Mouse (Mus musculus) kidney, adult 8-10 months (tissue): Measurements from ENCODE around the gene Fpgs.
A peak's percentile ranks its signal among the peaks of the same experiment; 100 is the strongest.

Source experiments
- DNase-seq, 2 experiments: peaks; one replicate each; pipeline ENCODE4 v3.0.0; 2022

Gene Fpgs

GRCm38 (mm10) chr2:32665853-32666252 lies 38.1 kb downstream of the Fpgs start:
- DNase-seq, result no peak

DNA sequence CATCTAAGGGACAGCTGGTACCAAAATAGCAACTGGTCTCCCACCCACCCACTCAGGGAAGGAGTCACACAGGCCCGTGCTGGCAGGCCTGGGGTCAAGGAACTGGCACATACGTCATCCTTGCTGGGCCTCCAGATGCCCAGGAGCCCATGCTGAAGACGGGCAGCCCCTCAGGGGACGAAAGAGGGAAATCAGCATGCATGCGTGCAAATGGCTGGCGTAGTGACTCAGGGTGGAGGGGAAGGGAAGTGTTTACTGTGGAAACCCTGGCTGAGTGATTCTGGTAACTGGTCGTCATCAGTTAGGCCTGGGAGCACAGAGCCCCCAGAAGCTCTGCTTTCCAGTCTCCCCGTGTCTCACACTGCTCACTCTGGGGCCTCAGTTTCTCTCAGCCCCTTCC lies 38.6 kb downstream of the Fpgs start:
- no peak for DNase-seq

- no peak for DNase-seq
Measured at GRCm38 (mm10) chr2:32662291-32662690, 41.7 kb downstream of the Fpgs start.

GRCm38 (mm10) chr2:32661509-32662107 lies 42.3 kb downstream of the Fpgs start:
- DNase-seq, result peak; percentile 71 to 83

DNA sequence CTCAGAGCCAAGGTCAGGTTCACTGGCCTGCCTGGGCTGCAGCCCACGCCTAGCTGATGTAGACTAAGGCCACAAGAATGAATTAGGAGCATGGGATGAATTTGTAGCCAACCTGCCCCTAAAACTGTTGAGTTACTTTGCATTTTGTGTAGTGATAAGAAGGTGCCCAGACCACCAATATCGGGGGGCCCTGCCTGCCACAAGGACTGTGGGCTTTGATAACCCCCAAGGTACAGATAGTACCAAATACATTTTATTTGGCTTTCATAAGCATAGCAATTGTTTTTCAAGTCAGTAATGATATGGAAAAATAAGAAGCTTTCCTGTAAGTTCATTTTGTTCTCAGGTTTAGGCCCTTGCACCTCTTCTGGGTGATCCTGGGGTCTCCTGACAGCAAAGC lies 45.1 kb downstream of the Fpgs start:
- no peak for DNase-seq

DNA sequence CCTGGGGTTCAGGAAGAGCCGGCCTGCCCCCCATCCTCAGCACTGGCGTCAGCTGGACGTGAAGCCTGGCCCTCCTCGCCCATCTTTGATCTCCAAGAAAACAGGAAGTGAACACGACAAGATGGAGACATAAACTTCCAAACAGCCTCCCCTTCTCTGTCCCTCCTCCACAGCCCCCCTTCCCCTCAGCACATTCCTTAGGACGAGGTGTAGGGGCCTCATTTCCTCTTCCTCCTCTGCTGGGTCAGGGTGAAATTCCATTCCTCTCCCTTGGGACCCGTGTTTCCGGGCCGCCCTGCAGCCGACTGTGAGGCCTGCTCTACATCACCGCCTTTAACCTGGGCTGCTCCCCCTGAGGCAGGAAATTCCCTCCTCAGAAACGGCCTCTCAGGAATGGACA lies 48.1 kb downstream of the Fpgs start:
- DNase-seq, result peak; percentile 79 to 88

DNA sequence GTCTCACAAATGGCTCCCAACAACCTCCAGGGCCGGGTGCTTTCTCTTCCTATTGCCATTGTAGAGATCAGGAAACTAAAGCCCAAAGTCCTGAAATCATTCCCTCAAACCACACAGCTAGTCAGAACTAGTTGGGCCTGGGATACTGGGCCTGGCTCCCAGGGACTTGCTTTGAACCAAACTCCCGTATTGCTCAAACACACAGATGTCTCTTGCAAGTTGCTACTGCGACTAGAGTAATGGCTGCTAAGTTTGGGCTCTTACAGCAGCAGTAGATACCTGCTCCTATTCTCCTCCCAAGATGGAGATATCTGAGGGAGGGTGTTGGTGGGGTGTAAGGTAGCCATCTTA lies 48.6 kb downstream of the Fpgs start:
- DNase-seq, result no peak

- DNase-seq, result peak in 1 of 2 experiments; percentile 60
Measured at GRCm38 (mm10) chr2:32654743-32655393, 49.1 kb downstream of the Fpgs start.

GRCm38 (mm10) chr2:32653764-32654163 lies 50.2 kb downstream of the Fpgs start:
- DNase-seq, result no peak

DNA sequence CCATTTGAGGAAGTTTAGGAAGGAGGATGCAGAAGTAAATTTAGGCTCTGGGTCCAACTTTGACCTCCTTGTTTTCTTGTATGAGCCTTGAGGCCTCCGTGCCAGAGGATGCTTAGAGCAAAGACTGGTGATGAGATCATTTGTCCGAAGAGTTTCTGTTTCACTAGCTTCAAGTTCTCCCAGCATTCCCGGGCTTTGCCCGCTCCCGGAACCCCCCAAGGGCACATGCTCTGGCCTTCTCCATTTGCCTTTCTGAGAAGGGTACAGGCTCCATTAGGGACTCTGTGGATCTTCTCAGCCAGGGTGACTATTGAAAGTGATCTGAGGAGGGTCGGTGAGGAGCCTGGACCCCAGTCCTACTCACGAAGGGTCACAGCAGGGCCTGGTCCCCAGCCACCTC lies 56.6 kb downstream of the Fpgs start:
- DNase-seq, result no peak

DNA sequence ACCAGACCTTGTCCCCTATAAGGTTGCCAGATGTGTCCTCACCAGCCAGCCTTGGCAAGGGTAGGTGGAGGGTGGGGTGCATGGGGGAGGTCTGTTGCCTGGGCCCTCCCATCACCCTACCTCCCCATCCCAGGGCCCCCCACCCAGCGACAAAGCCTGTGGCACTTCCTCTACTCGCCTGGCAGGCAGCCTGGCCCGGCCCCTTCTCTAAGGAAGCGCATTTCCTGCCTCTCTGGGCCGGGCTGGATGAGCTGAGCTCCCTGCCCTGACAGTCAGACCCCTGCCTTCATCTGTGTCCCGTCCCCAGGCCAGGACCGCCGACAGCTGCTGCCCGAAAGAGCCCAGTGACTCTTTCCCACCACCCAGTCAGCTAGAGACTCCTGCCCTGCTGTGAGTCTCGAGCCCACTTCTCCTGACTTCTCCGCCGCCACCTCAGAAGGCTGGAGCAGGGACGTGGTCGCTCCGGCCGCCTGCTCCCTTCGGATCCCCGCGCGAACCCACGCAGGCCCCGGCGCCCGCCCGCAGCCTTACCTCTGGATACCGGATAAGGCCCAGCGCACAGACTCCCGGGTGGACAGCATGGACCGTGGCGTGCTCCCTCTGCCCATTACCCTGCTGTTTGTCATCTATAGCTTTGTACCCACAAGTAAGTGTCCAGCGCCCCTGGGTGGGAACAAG lies 57.4 kb downstream of the Fpgs start, which contains the start of gene Eng:
Eng (plus strand) TSS at position 217 of the 678 bp plus-strand sequence.
- DNase-seq, result peak; percentile 70 to 79

DNA sequence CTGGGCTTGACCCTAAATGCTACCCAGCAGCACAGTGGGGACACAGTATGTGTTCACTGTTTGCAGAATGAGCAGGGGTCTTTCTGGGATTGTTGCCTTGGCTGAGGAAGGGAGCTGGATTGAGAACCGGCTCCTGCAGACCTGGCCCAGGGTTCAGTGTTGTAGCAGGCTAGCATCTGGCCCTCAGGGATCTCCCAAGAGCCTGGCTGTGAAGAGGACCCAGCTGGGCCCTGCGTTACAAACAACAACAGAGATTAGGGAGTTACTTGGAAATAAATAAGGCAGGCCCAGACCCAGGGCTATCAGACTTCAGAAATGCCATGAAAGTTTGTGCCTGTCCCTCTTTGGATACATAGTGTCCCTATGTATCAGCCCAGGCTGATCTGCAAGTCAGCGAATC lies 58.3 kb downstream of the Fpgs start:
- no peak for DNase-seq

- DNase-seq, result no peak
Measured at GRCm38 (mm10) chr2:32644799-32645475, 59.0 kb downstream of the Fpgs start.

DNA sequence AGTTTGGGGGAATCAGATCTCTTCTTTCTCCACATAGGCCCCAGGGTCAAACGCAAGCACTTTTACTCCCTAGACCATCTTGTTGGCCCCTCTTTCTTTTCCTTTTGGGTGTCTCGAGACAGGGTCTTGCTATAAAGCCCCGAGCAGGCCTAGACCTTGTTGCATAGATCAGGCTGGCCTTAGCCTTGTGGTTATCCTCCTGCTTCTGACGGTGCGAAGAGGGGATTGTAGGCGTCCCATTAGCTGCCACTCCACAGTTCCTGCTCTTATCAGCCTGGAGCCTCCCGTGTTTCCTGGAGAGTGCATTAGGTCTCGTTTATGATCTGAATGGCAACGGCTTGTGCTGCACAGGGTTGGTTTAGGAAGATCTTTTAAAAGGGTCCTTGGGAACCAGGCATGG lies 59.9 kb downstream of the Fpgs start:
- DNase-seq, result no peak

DNA sequence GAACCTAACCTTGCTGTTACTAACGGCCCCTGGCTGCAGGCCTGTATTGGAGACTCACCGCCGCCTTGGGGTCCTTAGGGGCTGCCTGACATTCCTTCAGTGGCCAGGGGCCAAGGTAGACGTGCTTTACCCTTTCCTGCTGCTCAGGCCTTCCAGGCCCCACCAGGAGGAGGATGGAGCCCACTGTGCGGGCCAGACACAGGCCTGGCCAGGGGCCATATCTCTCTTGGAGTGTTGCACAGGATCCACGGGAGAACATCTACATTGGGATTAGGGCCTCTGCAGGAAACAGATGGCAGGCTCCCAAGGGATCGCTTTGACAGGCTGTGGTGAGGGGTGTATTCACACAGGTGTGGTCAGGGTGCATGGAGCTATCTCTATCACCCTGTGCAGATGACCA lies 61.1 kb downstream of the Fpgs start:
- DNase-seq, result no peak

DNA sequence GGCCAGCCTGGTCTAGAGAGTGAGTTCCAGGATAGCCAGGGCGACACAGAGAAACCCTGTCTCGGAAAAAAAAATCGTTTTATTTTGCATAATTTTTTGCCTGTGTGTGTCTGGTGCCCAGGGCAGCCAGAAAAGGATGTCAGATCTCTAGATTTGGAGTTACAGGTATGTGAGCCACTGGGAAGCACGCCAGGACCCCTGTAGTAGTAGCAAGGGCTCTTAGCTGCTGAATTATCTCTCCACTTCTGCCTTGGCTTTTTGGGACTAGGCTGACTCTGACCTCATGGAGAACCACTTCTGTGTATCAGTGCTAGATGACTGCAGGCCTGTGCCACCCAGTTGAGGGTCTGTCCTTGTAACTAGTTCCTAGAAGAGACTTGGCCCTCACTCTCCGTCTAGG lies 62.1 kb downstream of the Fpgs start:
- no peak for DNase-seq

GRCm38 (mm10) chr2:32640550-32641051 lies 63.3 kb downstream of the Fpgs start:
- DNase-seq, result no peak

- no peak for DNase-seq
Measured at GRCm38 (mm10) chr2:32639632-32640031, 64.3 kb downstream of the Fpgs start.

DNA sequence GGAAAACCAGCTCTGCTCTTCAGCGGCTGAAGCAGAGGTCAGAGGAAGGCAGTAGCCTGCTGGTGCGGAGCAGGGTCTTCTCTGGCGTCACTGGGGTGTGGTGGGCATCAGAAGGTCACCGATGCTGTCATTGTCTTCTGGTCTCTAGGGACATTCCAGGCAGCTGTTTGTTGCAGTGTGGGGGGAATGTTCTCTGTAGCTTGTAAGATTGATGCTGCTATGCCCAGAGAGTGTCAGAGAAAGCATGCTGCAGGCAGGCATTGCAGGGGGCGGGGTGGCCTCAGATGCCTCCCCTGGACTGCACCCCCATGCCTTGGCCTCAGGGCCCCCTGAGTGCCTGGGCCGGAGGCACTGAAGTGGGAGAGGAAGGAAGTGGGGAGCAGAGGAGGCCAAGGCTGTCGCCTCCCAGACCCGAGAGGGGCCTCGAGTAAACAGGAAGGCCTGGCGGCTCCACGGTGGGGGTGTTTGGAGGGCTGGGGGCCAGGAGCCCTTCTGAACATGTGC lies 66.1 kb downstream of the Fpgs start:
- peak; percentile 68 to 84 for DNase-seq

DNA sequence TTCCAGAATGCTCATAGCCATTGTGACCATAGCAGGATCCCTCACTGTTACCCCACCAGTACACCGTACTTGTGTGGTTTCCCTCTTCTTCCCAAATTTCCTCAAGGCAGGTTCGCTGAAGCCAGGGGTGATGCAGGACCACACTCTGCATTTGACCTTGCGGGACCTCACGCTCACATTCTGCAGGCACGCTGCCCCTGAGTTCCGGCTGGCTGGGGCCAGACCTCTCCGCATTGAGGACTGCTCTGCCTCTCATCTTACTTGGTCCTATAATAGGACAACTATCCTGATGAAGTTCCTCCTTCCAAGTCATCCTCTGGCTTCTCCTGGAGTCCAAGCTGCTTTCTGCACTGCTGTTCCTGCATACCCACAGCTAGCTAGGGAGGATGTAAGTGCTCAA lies 67.3 kb downstream of the Fpgs start:
- no peak for DNase-seq

DNA sequence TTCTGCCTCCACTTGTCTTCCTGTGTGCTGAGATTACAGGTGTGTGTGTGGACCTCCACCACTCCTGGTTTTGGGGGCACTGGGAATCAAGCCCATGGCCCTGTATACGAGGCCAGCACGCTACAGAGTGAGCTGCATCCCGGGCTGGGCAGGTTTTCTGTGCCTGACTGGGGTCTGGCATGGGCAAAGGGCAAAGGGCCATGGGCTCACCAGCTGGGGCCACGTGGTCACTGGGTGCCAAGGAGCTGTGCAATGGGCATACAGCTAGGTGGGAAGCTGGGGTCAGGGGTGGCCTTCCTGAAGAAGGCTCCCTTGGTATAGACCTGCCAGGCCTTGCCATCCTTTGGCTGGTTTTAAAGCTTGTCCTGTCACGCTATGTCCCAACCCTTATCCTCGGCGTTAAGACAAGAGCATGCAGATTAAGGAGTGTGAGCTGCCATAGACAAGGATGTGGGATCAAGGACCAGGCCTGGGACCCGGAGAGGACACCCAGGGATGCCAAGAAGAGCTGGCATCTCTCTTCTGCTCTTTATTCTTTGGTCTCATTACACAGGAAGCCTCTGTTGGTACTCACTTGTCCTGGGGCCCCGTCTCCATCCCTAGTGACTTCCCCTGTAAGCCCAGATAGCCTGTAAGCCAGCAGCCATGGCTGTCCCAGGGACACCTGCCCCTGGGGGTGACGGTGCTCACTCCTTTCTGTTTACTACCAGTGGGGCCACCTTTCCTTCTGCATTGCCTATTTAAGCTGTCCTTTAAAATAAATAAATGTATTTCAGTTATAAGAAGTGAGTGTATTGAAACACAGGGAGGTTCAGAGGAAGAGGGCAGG lies 69.5 kb downstream of the Fpgs start:
- no peak for DNase-seq

DNA sequence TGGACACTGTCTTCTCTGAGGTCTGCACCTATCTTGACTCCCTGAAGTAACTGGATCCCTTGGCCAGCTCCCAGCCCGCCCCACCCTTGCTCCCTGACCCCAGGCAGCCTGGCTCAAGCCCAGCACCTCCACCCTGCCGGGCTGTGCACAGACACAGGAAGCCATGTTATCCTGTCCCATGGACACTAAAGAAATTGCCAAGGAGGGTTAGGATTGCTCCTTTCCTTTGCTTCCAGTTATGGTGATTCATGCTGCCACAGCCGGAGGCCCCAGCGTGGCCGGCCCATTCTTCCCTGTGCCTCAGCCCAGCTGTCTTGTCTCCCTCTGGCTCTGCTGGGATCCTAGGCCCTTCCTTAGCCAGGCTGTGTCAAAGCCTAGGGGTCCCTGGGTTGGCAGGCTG lies 70.3 kb downstream of the Fpgs start:
- peak in 1 of 2 experiments; percentile 62 for DNase-seq
